Mouse (Mus musculus) brain, adult 2 months (tissue): ENCODE measurements around the gene Fgfr2.

ENCODE experiments used
- DNase-seq: peaks from one replicate; pipeline ENCODE4 v3.0.0; 2011; ENCODE audit warnings: low read depth, low spot score

Fgfr2 gene

GRCm38 (mm10) chr7:131371470-131371860, 1751.7 kb downstream of the Fgfr2 start:
- no peak for DNase-seq

- peak; percentile 96 for DNase-seq
Measured at GRCm38 (mm10) chr7:131370648-131371469, 1752.3 kb downstream of the Fgfr2 start, which contains the start of gene Pstk. TSS of gene Pstk (plus strand) at chr7:131371141.

- DNase-seq, result no peak
Measured at GRCm38 (mm10) chr7:131364131-131364530, 1759.0 kb downstream of the Fgfr2 start.

GRCm38 (mm10) chr7:131362615-131363300, 1760.4 kb downstream of the Fgfr2 start, which contains the start of gene 2310057M21Rik:
TSS of gene 2310057M21Rik (minus strand) at chr7:131362759.
- DNase-seq, result peak; percentile 99

GRCm38 (mm10) chr7:131362269-131362614, 1760.9 kb downstream of the Fgfr2 start:
- no peak for DNase-seq

- DNase-seq, result no peak
Measured at GRCm38 (mm10) chr7:131356105-131356504, 1767.0 kb downstream of the Fgfr2 start.

DNA sequence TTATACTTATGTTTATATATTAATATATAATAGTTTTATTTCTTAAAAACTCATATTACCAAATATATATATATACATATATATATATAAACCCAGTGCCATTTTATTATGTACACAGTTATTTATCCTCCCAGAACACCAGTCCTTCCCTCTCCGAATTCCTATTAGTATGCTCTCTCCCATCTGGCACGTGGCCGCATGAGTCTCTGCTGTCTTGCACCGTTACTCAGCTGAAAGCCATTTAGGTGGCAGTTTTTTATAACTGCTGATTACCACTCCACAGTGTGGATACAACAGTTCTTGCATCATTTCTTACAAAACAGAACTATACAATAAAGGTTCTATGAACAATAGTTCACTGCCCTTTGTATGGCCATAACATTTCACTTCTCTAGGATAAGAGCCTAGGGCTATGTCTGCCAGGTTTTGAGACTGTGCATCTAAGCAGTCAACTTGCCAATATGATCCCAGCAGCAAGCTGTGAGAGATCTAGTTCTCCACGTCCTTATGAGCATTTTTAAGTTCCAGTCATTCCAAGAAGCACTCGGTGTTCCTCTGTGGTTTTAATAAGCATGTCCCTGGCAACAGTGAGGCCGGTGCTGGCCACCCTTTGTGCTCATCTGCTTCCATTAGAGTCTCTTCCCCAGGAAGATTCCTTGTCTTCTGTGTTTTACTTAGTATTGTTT, 1777.2 kb downstream of the Fgfr2 start:
- DNase-seq, result peak; percentile 56

DNA sequence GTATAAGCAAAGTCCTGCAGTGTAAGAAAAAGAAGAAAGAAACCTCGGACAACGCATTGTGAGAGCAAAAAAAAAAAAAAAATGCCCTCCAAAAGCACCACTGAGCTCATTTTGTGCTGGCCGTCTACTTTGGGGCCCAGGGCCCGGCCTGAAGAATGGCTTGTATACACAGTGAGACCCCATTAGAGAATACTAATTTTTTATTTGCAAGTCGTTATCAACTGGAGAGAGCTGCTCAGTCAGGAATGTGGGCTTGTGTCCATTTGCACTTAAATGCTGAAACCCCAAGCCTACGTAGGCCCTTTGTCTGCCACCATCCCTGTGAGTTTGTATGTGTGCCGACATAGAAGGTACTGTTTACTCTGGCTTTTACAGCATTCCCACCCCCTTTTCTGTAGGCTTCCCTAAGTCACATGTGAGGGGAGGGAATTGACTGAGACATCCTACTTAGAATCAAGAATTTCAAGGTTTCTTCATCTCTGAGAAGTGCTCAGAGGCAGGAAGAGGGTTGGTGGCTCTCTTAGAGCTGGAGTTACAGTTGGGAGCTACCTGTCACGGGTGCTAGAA, 1785.6 kb downstream of the Fgfr2 start:
- no peak for DNase-seq

DNA sequence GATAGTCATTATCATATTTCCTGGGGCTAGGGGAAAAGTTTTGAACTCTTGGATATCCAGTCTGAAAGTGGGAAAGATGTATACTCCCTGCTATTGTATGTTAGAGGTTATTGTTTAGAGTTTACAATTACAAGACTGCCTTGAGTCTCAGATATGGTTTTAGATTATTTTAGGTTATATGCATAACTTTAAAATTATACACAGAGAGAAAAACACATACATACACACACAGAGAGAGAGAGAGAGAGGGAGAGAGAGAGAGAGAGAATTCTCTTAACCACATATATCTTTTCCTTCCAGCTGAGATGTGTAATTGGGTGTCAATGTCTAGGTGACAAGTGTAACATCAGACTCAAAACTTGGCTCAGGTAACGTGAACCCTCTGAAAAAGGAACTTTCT, 1789.6 kb downstream of the Fgfr2 start, which contains the start of gene Fam24a:
Fam24a (plus strand) TSS at position 301 of the 400 bp plus-strand sequence.
- no peak for DNase-seq

DNA sequence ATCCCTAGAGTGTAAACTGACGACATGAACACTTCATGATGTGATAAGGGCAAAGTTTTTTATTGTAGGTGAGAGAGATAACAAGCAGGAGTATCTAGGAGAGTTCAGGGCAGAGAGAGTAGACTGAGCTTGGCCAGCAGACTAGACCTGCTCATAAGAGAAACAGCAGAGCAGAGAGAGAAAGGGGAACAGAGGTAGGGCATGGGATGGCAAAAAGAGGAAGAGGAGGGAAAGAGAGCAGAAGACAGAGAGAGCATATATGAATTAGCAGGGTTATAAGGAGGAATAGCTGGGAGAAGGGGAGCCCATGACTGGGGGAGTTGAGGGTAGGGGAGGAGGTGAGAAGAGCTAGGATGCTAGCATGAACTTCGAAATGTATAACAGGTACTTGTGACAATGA, 1791.5 kb downstream of the Fgfr2 start:
- DNase-seq, result no peak

DNA sequence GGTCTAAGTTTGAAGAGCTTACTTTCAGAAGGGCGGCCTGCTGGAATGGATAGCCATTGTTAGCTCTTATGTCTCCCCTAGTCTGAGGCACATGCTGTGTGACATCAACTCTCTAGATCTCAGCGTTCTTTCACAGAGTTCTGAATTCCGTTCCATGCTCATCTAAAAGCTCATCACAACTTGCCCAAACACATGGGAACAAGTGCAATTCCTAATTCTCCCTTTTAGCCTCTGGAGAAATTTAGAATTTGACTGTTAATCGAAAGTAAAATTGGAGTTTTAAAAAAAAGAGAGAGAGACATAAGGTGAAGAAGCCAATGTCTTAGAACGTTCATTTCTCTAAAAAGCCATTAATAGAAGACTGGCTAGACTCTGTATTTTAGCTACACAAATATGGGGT, 1793.7 kb downstream of the Fgfr2 start, which contains the start of gene Fam24b:
Fam24b (minus strand) TSS at position 101 of the 400 bp plus-strand sequence.
- DNase-seq, result no peak

DNA sequence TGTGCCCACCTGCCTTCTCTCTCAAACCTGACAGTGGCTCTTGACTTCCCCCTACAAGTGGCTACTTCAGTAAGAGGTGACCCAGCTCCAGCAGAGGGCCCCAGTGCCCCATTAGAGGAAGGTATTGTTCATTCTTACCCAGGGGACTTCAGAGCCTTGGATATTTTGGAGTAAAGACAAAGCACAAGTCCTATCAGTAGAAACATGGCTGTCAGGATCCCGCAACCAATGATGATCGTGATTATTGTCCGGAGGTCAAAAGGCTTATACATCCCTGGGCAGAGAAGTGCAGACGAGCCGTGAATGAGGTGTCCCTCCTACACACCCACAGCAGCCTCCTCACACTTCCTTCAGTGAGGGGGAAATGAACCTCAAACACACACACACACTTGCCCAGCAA, 1796.1 kb downstream of the Fgfr2 start:
- DNase-seq, result no peak

DNA sequence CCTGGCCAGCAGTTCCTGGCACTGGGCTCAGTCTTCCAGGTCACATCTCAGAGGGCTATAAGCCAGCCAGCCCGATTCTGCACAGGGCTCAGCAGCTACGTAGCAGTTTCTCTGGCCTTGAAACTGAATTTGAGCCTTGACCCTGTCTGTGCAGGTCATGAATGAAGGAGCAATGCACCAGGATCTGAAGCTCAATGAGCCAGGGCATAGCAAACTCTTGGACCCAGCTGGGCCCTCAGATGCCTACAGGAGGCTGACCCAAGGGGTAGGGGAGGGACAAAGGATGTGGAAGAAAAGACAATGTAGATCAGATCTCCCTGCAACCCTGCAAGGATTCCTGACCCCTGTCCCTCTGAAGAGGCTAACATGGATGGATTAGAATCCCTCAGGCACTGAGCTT, 1801.0 kb downstream of the Fgfr2 start, which contains the start of gene Cuzd1:
Cuzd1 (minus strand) TSS at position 101 of the 400 bp plus-strand sequence.
- DNase-seq, result no peak

DNA sequence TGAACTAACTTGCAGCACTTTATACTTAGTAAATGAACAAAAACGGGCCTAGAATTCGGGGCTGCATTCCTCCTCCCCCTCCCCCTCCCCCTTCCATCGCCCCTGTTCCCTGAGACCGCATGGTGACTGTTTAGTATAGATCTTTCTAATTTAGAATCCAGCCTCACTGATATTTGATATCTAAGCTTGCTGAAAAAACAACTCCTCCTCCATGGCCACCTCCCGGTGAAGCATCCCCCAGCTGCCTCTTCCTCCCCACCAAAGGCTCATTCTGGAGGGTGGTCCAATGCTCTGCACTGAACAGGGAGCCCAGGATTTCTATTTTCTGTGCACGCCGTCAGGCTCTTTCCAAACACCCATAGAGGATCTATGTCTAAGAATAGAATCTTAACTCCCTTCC, 1804.8 kb downstream of the Fgfr2 start:
- peak; percentile 12 for DNase-seq

GRCm38 (mm10) chr7:131317587-131317986, 1805.6 kb downstream of the Fgfr2 start:
- DNase-seq, result no peak

GRCm38 (mm10) chr7:131314493-131314892, 1808.7 kb downstream of the Fgfr2 start:
- DNase-seq, result no peak

GRCm38 (mm10) chr7:131306733-131307132, 1816.4 kb downstream of the Fgfr2 start:
- DNase-seq, result no peak

DNA sequence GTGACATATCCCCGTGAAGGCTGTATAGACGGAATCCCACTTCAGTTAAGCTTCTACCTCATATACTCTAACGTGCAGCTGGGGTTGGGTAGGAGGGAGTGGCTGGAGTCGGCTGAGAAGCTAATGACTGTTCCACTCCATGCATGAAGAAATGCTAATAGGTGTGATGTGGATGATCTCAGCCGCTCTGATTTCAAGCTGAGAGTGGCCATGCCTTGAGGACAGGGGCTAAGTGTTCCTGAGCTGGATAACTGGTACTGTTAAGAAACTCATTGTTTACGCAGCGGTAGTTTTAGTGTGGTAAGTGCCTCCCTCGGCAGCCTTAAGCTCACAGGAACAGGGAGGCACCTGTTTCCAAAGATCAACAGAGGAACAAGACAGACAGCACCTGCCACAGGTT, 1819.8 kb downstream of the Fgfr2 start:
- DNase-seq, result no peak

DNA sequence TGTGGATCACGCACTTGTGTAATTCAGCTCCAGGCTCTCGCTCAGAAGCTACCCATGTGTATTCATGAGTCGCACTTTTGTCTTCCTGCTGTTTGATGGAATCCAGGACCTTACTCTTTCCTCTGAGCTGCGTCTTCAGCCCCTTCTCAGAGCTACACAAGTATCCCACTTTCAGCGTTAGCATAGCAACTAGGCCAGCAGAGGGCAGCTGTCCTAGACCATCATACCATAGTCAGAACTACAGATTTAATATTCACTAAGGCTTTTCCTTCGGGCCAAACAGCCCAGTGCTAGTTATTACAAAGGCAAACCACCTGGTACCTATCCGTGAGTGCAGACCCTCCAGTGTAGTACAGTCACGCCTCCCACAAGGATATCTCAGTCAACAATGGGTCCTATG, 1826.0 kb downstream of the Fgfr2 start:
- DNase-seq, result no peak

DNA sequence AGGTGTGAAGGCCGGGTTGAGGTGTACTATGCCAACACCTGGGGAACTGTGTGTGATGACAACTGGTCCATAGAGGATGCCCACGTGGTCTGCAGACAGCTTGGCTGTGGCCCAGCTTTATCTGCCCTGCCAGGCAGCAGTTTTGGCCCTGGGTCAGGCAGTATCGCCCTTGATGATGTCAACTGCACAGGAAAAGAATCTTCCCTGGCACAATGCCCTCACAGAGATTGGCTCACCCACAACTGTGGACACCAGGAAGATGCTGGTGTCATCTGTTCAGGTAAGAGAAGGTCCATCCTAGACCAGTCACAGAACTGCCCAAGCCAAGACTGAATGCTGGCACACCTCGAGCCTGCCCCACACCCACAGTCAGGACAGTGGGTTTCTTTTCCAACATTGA, 1857.3 kb downstream of the Fgfr2 start:
- DNase-seq, result no peak

DNA sequence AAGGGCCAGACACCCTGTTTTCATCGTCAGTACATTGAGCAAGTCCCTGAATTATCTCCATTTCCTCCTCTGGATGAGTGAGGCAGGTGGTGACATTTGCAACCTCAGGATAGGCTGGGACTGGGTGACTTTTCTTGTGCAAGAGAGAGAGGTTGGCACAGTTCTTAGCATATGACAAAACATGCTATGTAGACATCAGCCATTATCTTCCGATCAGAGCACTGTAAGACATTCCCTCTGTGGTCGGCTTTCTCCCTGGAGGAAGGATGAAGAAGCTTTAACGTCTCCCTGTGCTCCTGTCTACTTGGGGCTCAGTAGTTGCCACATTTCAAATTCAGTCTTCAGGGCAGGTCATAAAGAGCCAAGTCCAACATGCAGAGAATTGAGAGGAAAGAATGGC, 1858.9 kb downstream of the Fgfr2 start:
- no peak for DNase-seq

DNA sequence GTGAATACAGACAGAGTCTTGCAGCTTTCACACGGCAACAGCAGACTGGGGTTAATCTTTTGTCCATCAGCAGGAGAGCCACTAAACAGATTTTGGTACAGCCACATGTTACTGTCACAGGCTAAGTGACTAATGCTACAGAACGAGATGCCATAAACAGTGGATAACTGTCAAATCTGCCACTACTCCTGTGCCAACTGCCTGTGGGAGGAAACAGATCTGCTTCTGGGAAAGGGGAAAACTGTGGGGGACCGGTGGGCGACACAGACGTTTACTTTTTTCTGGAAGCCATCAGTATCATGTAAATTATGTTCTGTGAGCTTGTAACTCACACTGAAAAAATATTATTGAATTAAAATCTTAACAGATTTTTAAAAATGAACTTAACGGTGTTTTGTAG, 1862.2 kb downstream of the Fgfr2 start:
- DNase-seq, result peak; percentile 71
